Mouse (Mus musculus) lung, embryonic 15.5 days (tissue): ENCODE data around the gene Gpsm1. TPM values are rescaled to one million over a fixed set of nuclear protein-coding genes. Genes with fewer than 3 reads are reported as not detected.

Source experiments
- ATAC-seq: fragments of 200-750 bp; cut with Nextera tagmentation; 2 replicates; pipeline ENCODE4 v1.8.0; 2017; ENCODE audit warnings: moderate number of reproducible peaks, borderline replicate concordance; ENCODE audit not compliant: low FRiP score, low TSS enrichment; ENCODE audit errors: extremely low read depth
- H3K27ac ChIP-seq: fragments of 300-500 bp; sonication (generic); 2 replicates; pipeline ENCODE4 v1.5.1; 2015; ENCODE audit warnings: moderate library complexity, mild to moderate bottlenecking, inconsistent platforms
- H3K27me3 ChIP-seq: fragments of 300-500 bp; sonication (generic); 2 replicates; pipeline ENCODE4 v1.6.1; 2015; ENCODE audit warnings: inconsistent platforms
- H3K36me3 ChIP-seq: fragments of 300-500 bp; sonication (generic); 2 replicates; pipeline ENCODE4 v1.6.1; 2015; ENCODE audit warnings: inconsistent platforms
- H3K4me1 ChIP-seq: fragments of 300-500 bp; sonication (generic); 2 replicates; pipeline ENCODE4 v1.6.1; 2015; ENCODE audit warnings: inconsistent platforms
- H3K4me2 ChIP-seq: fragments of 300-500 bp; sonication (generic); 2 replicates; pipeline ENCODE4 v1.6.1; 2015; ENCODE audit warnings: inconsistent platforms, mild to moderate bottlenecking, moderate library complexity
- H3K4me3 ChIP-seq: fragments of 300-500 bp; sonication (generic); 2 replicates; pipeline ENCODE4 v1.5.1; 2015; ENCODE audit warnings: mild to moderate bottlenecking, inconsistent platforms
- H3K9ac ChIP-seq: fragments of 300-500 bp; sonication (generic); 2 replicates; pipeline ENCODE4 v1.6.1; 2015; ENCODE audit warnings: inconsistent platforms
- H3K9me3 ChIP-seq: fragments of 300-500 bp; sonication (generic); 2 replicates; pipeline ENCODE4 v1.6.1; 2016; ENCODE audit warnings: inconsistent platforms
- WGBS: fragments of 180-500 bp; shearing (Covaris S2); methylation state at CpG from one replicate; pipeline ENCODE4 v1.1.7; 2015; 5-methylcytosine and 5-hydroxymethylcytosine counted together
- polyA plus RNA-seq: library from polyadenylated mRNA; unstranded; fragments of >200 nt; fragmentation: Nextera tagmentation; extraction: Ambion mirVana; gene quantifications from 2 replicates; pipeline ENCODE4 v1.2.1, GENCODE M21; 2015

Gene Gpsm1
- polyA plus RNA-seq, 1 experiment from 2014 or later, result 54.6 TPM

DNA sequence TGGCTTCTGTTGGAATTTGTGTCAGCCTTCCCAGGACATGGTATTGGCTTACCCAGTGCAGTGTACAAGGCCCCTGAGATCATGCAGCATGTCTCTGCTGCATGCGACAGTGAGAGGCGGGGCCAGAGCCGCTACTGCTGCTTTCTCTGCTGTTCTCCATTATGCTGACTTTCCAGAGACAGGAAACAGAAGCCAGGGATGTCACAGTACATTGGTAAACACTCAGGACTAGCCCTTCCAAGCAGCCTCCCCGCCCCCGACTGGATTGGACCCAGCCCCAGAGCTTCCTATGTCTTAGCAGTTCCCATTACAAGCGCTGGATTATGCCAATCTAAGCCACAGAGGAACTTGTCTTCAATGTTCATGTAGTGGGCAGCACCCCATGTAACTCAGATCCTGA, 32.9 kb downstream of the Gpsm1 start:
- H3K4me3 ChIP-seq, result no peak overlapping the region
- no peak overlapping the region for H3K4me2 ChIP-seq
- H3K36me3 ChIP-seq, result peaks cover 55% of the 10 kb centered on the region
- H3K4me1 ChIP-seq, result peaks cover 40% of the 10 kb centered on the region
- peak overlapping the region; percentile 56 for H3K27ac ChIP-seq
- H3K9ac ChIP-seq, result no peak overlapping the region
- no peaks in the 10 kb centered on the region for H3K9me3 ChIP-seq
- WGBS, result 32% methylated on average over 6 of the region's 6 CpGs
- ATAC-seq, result peak; percentile 24
- no peaks in the 10 kb centered on the region for H3K27me3 ChIP-seq

DNA sequence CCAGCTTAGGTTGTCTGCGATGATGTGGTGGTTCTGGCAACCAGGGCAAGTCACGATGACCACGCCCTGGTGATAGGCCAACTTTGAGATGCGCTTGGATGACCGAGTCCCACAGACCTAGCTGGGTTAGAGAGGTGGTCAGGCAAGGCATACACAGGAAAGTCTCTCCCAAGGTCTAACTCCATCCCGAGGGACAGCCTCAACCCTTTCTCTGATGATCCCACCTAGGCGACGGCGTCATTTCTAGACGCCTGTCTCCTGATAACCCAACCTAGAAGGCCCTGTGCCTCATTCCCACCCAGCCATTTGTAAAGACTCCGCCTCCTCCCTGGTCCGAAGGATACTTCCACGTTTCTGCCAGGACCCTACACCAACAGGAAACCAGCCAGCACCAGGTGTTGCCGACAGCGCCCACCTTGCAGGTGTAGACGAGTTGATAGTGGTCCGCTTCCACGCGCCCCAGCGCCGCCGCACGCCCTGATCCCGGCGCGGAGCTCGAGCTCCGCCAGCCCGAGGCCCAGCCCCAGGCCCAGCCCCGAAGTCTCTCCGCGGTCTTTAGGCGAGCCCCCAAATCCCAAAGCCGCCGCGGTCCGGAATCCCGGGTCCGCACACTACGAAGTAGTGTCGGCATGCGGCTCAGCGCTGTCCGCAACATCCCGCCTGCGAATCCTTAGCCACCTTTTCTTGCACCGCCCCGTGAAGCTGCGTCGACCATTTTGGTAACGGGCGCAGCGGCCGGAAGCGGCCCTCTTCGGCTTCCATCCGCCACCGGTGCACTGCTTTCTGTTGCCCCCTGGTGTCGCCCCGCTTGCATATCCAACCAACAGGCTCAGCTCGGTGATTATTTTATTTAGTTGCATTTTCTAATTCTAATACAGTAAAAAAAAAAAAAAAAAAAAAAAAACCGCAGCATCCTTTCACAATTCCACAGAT, 36.3 kb downstream of the Gpsm1 start, which contains the start of gene Dnlz:
Gene Dnlz, minus strand, starts transcription at position 753 of the 933 bp plus-strand sequence.
- Histone ChIP-seq H3K27me3 (no peaks in the 10 kb centered on the region), H3K36me3 (peaks cover 28% of the 10 kb centered on the region; the same call in 1 of the 2 replicates), H3K9me3 (no peaks in the 10 kb centered on the region), H3K27ac (peak within 1 kb of the TSS; percentile 87), H3K9ac (peak within 1 kb of the TSS; percentile 93), H3K4me3 (peak within 1 kb of the TSS; percentile 75), H3K4me2 (peak within 1 kb of the TSS; percentile 97), H3K4me1 (peaks cover 44% of the 10 kb centered on the region)
- peak; percentile 74 for ATAC-seq
- WGBS, result 1% methylated on average over 62 of the region's 62 CpGs

DNA sequence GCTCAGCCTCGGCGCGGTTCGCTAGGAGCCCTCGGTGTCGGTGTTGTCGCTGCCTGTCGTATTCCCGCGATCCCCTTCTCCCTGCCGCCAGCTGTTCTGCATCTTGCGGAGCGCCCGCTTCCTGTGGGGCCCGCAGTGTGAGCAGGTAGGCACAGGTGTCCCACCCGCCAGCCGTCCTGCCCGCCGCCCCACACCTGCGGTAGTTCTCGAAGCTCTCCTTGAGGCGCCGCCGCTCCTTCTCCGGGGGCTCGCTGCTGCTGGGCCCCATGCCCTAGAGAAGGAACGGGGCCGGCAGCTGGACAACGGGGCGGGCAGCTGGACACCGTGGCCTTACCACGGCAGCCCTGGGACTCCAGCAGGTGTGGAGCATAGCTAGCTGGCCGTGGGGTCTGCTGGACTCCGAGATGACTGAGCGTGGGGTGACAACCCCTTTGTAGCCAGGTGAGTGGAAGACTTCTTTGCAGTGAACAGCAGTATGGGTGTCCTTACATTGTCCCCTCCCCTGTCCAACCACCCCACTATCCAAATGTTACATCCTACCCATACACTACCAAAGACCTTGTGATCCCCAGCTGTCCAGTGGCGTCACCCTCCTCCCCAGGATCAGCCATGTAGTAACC, 37.1 kb downstream of the Gpsm1 start:
- H3K27me3 ChIP-seq, result no peaks in the 10 kb centered on the region
- peak; percentile 21; the same call in 1 of the 2 replicates for ATAC-seq
- H3K9ac ChIP-seq, result peak overlapping the region; percentile 78
- H3K4me2 ChIP-seq, result peak overlapping the region; percentile 97
- WGBS, result 2% methylated on average over 36 of the region's 36 CpGs
- H3K27ac ChIP-seq, result peak overlapping the region; percentile 67
- peaks cover 44% of the 10 kb centered on the region for H3K4me1 ChIP-seq
- no peaks in the 10 kb centered on the region for H3K9me3 ChIP-seq
- peaks cover 20% of the 10 kb centered on the region; the same call in 1 of the 2 replicates for H3K36me3 ChIP-seq
- H3K4me3 ChIP-seq, result peak overlapping the region; percentile 75

DNA sequence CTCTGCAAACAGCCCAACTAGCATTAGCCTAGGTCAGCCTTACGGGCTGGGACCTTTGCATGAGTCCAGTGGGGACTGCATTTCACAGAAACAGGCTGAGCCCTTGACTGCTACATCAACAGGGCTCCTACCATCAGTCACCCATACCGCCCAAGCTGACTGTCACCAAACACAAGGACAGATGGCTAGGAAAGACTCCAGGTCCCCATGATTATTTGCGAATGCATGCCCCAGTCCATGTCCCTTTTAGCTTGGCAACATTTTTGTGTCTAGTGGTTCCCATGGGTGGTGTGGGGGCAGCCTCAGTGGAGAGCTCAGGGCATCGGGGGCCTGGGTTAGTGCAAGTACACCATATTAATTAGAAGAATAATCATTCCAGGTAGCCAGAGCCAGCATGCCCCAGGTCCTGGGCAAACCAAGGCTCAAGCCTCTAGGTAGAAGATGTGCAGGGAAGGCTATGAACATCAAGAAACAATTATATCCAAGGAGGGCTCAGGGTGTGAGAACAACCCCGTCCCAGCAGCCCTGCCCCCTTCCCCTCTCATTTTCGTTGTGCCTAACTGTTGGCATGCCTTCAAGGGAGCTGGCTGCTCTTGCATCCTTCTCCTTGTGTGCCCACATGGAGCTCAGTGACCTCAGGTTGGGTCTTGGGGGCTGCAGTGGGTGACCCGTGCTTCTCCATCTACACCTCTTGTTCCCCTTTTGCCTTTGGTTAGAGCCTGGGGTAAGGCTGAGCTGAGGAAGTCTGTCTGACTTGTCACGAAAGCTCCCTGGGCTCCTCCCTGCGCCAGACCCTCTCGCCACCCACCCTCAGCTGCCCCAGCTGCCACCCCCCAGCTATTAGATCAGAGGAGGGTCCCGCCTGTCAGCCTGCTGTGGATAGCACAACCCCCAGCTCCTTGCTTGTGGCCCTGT, 38.0 kb downstream of the Gpsm1 start:
- H3K9ac ChIP-seq, result peak overlapping the region; percentile 78; the same call in 1 of the 2 replicates
- 81% methylated on average over 11 of the region's 11 CpGs for WGBS

DNA sequence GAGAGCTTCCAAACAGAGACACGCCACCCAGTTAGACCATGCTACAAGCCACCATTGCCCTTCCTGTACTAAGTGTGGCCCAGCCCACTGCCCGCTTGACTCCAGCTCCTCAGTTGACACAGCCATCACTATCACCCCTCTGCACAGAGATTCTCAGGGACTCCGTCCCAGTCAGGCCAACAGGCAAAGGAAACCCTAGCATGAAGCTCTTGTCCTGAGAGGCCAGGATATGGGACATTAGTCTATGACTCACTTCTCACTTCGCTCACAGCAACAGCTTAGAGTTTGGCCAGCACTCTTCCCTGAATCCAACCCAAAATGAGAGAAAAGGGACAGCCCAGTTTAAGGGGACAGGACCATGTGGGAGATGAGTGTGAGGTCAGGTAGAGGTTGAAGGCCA, 39.1 kb downstream of the Gpsm1 start:
- H3K4me2 ChIP-seq, result no peak overlapping the region
- no peak overlapping the region for H3K4me3 ChIP-seq
- no peaks in the 10 kb centered on the region for H3K9me3 ChIP-seq
- no peak for ATAC-seq
- H3K36me3 ChIP-seq, result peaks cover 7% of the 10 kb centered on the region; the same call in 1 of the 2 replicates
- 86% methylated on average over 4 of the region's 4 CpGs for WGBS
- H3K27me3 ChIP-seq, result no peaks in the 10 kb centered on the region
- peaks cover 28% of the 10 kb centered on the region for H3K4me1 ChIP-seq
- H3K9ac ChIP-seq, result no peak overlapping the region
- no peak overlapping the region for H3K27ac ChIP-seq

More for the DNA sequence above, 38.0 kb downstream of the Gpsm1 start:
- Histone ChIP-seq H3K4me3 (peak overlapping the region; percentile 75), H3K4me2 (peak overlapping the region; percentile 97), H3K4me1 (peaks cover 38% of the 10 kb centered on the region), H3K27me3 (no peaks in the 10 kb centered on the region), H3K27ac (no peak overlapping the region), H3K36me3 (peaks cover 15% of the 10 kb centered on the region; the same call in 1 of the 2 replicates), H3K9me3 (no peaks in the 10 kb centered on the region)
- no peak for ATAC-seq

DNA sequence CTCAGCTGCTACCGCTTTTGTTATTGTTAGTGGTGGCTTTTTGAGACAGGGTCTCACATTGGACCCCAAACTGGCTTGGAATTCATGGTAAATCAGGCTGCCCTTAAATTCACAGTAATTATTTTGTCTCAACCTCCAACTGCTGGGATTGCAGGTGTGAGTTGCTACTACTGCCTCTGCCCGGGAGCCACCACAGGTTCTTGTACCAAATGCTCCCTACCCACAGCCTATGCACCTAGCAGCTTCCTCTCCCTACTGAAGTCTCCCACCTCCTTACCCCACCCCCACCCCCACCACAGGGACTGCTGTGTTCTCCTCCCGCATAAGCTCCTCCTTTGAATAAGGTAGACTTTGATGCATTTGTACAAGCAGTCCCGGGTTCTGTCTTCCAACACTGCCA, 40.9 kb downstream of the Gpsm1 start:
- Histone ChIP-seq H3K9ac (no peak overlapping the region), H3K27ac (no peak overlapping the region), H3K27me3 (no peaks in the 10 kb centered on the region), H3K4me3 (no peak overlapping the region), H3K4me1 (peaks cover 20% of the 10 kb centered on the region), H3K36me3 (no peaks in the 10 kb centered on the region), H3K9me3 (no peaks in the 10 kb centered on the region), H3K4me2 (no peak overlapping the region)
- ATAC-seq, result no peak
- 67% methylated on average over 4 of the region's 4 CpGs for WGBS

DNA sequence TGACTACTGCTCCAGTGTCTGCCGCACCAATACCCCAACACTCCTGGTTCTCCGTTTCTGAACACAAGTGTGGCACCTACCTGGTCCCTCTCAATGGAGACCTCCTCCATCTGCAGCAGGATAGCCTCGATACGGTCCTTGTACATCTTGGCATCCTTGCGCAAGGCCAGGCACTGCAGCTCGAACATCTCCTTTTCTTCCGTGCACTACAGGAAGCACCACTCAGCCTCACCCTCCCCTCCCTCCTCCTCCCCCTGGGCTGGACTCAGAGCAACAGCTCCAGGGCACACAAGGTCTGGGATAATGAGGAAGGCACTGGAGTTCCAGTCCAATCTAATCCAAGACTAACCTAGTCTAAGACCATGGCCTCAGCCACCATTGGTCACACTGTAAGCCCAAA, 41.4 kb downstream of the Gpsm1 start:
- no peaks in the 10 kb centered on the region for H3K27me3 ChIP-seq
- 43% methylated on average over 7 of the region's 7 CpGs for WGBS
- H3K27ac ChIP-seq, result no peak overlapping the region
- H3K9me3 ChIP-seq, result no peaks in the 10 kb centered on the region
- H3K4me2 ChIP-seq, result no peak overlapping the region
- peaks cover 19% of the 10 kb centered on the region for H3K4me1 ChIP-seq
- ATAC-seq, result peak; percentile 25; the same call in 1 of the 2 replicates
- no peak overlapping the region for H3K4me3 ChIP-seq
- H3K36me3 ChIP-seq, result no peaks in the 10 kb centered on the region
- H3K9ac ChIP-seq, result no peak overlapping the region

DNA sequence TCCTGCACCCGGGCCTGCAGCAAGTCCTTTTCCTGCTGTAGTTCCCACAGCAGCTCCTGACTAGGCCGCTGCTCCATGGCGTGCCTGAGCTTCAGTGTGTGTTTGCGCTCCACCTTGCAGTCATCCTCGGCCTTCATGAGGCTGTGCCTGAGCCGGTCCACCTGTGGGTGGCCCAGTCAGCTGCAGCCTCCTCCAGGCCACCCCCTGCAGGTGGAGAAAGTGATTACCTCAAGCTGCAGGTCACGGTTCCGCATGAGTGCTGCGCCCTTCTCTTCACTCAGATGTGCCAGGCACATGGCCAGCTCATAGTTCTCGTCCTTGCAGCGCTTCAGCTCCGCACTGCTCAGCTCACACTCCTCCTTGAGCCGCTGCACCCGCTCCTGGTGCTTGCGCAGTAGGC, 42.2 kb downstream of the Gpsm1 start:
- Histone ChIP-seq H3K4me3 (no peak overlapping the region), H3K27ac (no peak overlapping the region; the same call in 1 of the 2 replicates), H3K9ac (no peak overlapping the region; the same call in 1 of the 2 replicates), H3K4me2 (no peak overlapping the region), H3K36me3 (no peaks in the 10 kb centered on the region), H3K9me3 (no peaks in the 10 kb centered on the region), H3K4me1 (peaks cover 16% of the 10 kb centered on the region), H3K27me3 (no peaks in the 10 kb centered on the region)
- WGBS, result 46% methylated on average over 15 of the region's 15 CpGs
- no peak for ATAC-seq

DNA sequence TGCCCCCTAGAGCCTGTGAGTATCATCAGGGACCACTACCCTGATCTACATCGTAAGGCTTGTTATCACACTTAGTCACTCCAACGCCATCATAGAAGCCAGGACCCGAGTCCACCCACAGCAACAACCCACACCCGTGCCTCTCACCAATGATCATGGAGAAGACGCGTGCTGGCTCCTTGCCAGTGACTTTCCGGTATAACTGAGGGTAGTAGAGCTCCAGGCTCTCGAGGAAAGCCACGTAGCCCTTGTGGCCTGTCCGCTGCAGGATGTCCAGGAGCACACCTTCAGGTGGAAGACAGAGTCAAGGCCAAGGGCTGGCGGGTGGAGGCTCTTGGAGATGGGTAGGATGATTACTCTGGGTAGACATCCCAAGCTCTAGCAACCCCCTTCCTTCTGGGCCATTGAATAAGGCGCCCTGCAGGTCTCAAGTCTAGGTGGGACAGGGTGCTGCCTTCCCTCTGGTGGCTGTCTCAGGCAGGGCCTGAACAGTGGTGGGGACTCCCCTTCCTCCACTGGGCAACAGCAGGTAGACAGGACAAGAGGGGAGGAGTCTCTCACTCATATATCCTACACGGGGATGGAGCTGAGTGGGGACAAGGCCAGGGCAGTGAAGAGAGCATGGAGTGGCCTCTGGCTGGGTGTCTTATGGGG, 43.5 kb downstream of the Gpsm1 start:
- Histone ChIP-seq H3K9ac (no peak overlapping the region), H3K4me3 (no peak overlapping the region), H3K27me3 (no peaks in the 10 kb centered on the region), H3K36me3 (peaks cover 4% of the 10 kb centered on the region; the same call in 1 of the 2 replicates), H3K9me3 (no peaks in the 10 kb centered on the region), H3K27ac (no peak overlapping the region), H3K4me2 (no peak overlapping the region), H3K4me1 (peaks cover 10% of the 10 kb centered on the region)
- no peak for ATAC-seq
- 77% methylated on average over 13 of the region's 13 CpGs for WGBS

DNA sequence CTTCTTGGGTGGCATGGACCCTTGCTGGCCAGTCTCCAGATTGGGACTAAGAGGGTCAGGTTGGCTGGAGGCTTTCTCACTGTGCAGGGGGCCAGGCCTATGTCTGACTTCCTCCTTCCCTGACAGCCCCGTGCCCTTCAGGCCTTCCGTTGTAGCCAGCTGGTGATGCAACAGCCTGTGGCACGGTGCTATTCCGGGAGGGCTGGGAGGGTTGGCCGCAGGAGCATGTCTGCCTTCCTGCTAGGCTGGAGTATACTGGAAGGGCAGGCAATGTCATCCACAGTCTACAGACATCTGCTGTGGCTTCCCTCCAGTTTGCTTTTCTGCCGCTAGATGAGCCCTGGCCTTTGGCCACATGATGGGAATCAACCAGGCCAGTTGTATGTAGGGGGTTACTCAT, 44.7 kb downstream of the Gpsm1 start:
- 73% methylated on average over 6 of the region's 6 CpGs for WGBS
- Histone ChIP-seq H3K27ac (no peak overlapping the region), H3K4me2 (no peak overlapping the region), H3K4me1 (peaks cover 16% of the 10 kb centered on the region), H3K4me3 (no peak overlapping the region), H3K9me3 (no peaks in the 10 kb centered on the region), H3K9ac (no peak overlapping the region), H3K36me3 (peaks cover 10% of the 10 kb centered on the region; the same call in 1 of the 2 replicates), H3K27me3 (no peaks in the 10 kb centered on the region)
- ATAC-seq, result no peak

DNA sequence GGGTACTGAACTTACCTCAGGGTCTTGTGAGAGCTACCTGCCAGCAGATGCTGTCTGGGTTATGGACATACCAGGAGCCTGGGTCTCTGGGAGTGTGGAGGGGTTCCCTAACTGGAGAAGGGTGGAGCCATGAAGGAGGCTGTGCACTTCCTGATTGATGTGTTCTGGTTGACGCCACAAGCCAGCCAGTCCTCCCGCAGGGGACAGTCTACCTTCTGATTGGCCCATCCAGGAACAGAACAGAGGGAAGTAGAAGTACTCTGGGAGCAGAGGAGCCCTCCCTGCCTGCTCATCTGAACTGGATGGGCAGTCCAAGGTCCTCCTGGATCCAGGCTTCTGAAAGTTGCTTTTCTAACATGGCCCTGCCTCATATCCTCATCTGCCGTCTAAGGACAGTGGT, 45.5 kb downstream of the Gpsm1 start, which contains the start of gene Card9:
Gene Card9, minus strand, starts transcription at position 147 of the 400 bp plus-strand sequence.
- Histone ChIP-seq H3K4me3 (no peak within 1 kb of the TSS), H3K9me3 (no peaks in the 10 kb centered on the region), H3K4me1 (peaks cover 24% of the 10 kb centered on the region), H3K4me2 (no peak within 1 kb of the TSS), H3K27me3 (no peaks in the 10 kb centered on the region), H3K27ac (no peak within 1 kb of the TSS), H3K9ac (no peak within 1 kb of the TSS), H3K36me3 (peaks cover 16% of the 10 kb centered on the region)
- ATAC-seq, result no peak
- 25% methylated on average over 3 of the region's 3 CpGs for WGBS
